Mouse (Mus musculus) NIH3T3 (cell line): ENCODE data around the gene Lrrc41.

Source experiments
- DNase-seq: peaks from one replicate; pipeline ENCODE4 v3.0.0-alpha.2; 2012; ENCODE audit warnings: low read depth

Gene Lrrc41

GRCm38 (mm10) chr4:116074861-116075620 lies at the start of gene Lrrc41, which contains the start of gene Uqcrh:
Lrrc41 (plus strand) TSS chr4:116075269.
Uqcrh (minus strand) TSS chr4:116075071.
- peak; percentile 99 for DNase-seq

- DNase-seq: no peak
Measured at GRCm38 (mm10) chr4:116032906-116033305, 42.2 kb upstream of the Lrrc41 start.

- DNase-seq: no peak
Measured at GRCm38 (mm10) chr4:116033374-116033773, 41.7 kb upstream of the Lrrc41 start.

GRCm38 (mm10) chr4:116040466-116040865 lies 34.6 kb upstream of the Lrrc41 start:
- DNase-seq: no peak

- DNase-seq: no peak
Measured at GRCm38 (mm10) chr4:116042186-116042585, 32.9 kb upstream of the Lrrc41 start.

GRCm38 (mm10) chr4:116046604-116047003 lies 28.5 kb upstream of the Lrrc41 start:
- no peak for DNase-seq

GRCm38 (mm10) chr4:116047681-116048080 lies 27.4 kb upstream of the Lrrc41 start:
- DNase-seq: no peak

- no peak for DNase-seq
Measured at GRCm38 (mm10) chr4:116048130-116048920, 26.7 kb upstream of the Lrrc41 start.

GRCm38 (mm10) chr4:116049211-116049610 lies 25.9 kb upstream of the Lrrc41 start:
- DNase-seq: peak; percentile 50

- peak; percentile 72 for DNase-seq
Measured at GRCm38 (mm10) chr4:116052526-116053293, 22.4 kb upstream of the Lrrc41 start.

- DNase-seq: peak; percentile 97
Measured at GRCm38 (mm10) chr4:116053399-116053961, 21.6 kb upstream of the Lrrc41 start, which contains the start of gene Nsun4. Nsun4 (minus strand) TSS chr4:116053876.

- DNase-seq: no peak
Measured at GRCm38 (mm10) chr4:116057559-116057958, 17.5 kb upstream of the Lrrc41 start.

GRCm38 (mm10) chr4:116059012-116059726 lies 15.9 kb upstream of the Lrrc41 start:
- no peak for DNase-seq

GRCm38 (mm10) chr4:116063855-116064254 lies 11.2 kb upstream of the Lrrc41 start:
- DNase-seq: no peak

- DNase-seq: no peak
Measured at GRCm38 (mm10) chr4:116070116-116070515, 5.0 kb upstream of the Lrrc41 start.

- DNase-seq: peak; percentile 70
Measured at GRCm38 (mm10) chr4:116073146-116073545, 1.9 kb upstream of the Lrrc41 start.

GRCm38 (mm10) chr4:116074145-116074675 lies 859 bp upstream of the Lrrc41 start:
- peak; percentile 70 for DNase-seq

- peak; percentile 82 for DNase-seq
Measured at GRCm38 (mm10) chr4:116075631-116076368, 731 bp downstream of the Lrrc41 start.

- peak; percentile 80 for DNase-seq
Measured at GRCm38 (mm10) chr4:116076369-116077231, 1.5 kb downstream of the Lrrc41 start.
